Mouse (Mus musculus) 3134 (cell line): ENCODE measurements at regions not wholly inside any gene's neighbourhood (a gene's known extent, or its start where the extent isn't known, plus 50 kb on each side); places are given as distances from the start of the nearest gene placed in this dataset.

ENCODE experiments used
- DNase-seq: peaks from one replicate; pipeline ENCODE4 v3.0.0-alpha.2; 2011; ENCODE audit warnings: low spot score; ENCODE audit not compliant: insufficient read length; ENCODE audit errors: extremely low read depth

- DNase-seq: no peak
Observed at GRCm38 (mm10) chr13:83716711-83717171, 212.9 kb downstream of the Mef2c start.

DNA sequence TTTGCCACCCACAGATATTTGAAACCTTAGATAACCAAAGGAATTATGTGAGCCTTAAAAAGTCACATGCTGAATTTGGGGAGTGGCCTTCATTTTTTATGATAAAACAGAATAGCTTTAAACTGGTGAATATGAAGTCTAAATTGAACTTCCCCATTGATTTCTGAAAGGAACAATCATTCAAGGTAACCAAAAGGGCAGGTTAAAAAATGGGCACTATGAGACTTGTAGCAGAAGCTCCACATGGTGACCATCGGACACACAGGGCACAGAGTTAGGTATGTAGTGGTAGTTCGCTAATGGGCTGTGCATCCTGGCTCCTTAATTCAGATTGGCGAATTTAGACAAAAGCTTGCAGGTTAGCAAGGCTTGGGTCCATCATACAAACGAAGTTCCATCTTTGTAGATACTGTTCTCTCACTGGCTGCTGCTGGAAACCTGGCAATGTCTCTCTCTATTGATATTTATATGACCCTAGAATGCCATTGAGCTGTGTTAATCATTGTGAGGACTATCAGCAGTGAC lies 213.9 kb downstream of the Mef2c start:
- no peak for DNase-seq

DNA sequence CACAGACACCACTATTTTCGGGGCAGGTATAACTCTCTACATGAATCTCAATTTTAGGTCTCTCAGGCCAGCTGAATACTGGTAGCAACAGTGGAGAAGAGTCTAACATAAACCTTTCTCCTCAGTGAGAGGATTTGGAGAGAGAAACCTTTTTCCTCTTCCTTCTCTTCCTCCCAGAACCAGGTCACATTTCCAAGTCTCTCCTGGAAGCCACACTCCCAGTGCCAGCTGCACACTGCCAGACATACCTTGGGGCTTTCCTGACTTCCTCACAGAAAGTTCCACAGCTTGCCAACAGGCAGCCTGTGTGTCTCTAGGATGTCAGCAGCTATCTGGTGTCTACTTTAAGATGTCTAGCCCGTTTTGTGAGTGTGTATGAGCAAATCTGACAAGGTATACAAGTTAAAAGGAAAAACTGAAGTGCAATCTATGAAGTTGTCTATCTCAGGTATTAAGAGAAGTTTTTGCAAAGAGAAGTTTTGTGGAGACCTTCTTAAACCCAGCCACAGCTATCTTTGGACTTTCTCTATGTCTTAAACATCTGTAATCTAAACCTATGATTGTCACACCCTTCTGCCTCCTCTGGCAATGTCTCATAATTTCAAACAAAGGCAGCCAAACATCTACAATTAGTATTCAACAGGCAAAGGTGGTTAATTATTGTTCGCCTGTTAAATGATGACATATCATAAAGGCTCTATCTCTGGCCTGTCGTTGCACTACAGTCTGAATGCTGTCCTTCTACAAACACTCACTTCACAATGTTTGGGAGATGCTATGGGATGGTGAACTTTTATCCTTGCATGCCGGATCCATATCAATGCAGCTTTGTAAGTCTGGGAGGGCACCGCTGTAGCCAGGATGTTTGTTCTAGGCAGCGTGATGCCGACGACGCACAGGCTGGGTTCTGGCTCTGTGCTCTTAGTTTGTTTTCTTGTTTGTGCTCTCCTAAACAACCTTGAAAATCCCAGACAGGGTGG lies 214.9 kb downstream of the Mef2c start:
- DNase-seq: no peak

- DNase-seq: no peak
Observed at GRCm38 (mm10) chr13:83719635-83720291, 215.9 kb downstream of the Mef2c start.

GRCm38 (mm10) chr13:83720352-83720751 lies 216.5 kb downstream of the Mef2c start:
- no peak for DNase-seq

- no peak for DNase-seq
Observed at GRCm38 (mm10) chr13:83720883-83721371, 217.1 kb downstream of the Mef2c start.

DNA sequence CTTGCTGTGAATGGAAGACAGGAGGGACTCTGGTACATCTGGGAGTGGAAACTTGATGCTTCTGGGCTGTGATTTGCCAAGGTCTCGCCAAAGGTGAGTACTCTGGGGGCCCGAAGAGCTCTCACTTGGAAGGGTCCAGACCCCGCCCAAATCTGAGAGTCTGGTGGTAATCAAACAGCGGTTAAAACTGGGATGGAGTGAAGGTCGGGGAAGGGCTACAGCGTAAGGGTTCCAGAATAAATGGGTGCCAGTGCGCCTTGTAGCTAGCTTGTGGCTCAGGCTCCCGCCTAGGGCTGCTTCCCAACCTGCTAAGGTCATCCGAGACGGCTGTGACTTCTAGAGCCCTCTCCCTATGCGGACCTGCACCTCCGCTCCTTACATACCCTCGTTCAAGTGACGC lies 217.7 kb downstream of the Mef2c start:
- no peak for DNase-seq

DNA sequence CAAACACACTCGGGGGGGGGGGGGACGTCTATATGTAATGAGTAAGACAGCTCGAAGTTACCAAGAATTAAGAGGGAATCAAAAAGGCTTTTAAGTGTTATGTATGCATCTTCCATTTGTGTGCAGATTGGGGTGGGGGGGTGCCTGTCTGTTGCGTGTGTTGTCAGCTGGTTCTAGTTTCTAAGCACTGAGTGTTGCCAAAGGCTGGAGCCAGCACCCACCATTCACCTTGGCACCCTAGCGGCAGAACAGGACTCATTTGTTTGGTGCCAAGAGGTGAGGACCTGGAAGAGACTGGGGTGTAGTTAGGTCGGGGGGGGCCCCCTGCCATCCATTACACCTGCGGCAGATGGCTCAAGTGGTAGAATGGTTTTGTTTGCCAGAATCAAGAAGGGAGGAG lies 218.4 kb downstream of the Mef2c start:
- DNase-seq: no peak

DNA sequence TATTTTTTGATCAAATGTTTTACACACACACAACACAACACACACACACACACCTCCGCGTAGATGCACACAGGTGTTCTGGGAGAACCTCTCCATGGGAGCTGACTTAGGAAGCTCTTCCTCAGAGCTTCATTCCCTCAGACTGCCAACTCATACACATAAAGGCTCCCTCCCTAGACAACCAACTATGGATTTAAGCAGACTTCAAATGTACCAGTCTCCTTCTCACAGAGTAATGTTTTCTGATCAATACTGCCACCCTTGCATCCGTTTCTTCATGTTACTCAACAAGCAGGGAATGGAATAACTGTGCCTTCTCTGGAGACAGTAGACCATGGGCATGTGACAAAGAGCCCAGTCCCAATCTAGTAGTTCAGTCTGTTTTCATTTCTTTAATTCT lies 219.0 kb downstream of the Mef2c start:
- DNase-seq: no peak

DNA sequence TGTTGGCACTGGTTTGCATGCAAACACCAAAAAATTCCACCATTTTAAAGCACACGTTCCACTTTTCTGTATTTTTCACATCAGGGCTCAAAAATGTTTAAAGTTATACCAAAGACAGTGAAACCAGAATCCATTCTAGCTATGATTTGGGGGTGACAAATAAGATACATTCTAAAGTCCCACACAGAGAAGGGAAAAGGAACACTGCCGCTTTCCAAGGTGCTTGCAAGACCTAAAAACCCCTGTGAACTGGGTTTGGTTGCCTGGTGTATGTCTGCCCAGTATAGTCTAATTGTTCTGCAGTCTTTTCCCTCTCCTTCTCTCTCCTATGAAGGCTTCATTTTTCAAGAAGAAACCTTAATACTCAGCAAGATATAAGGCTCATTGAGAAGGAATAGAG lies 219.6 kb downstream of the Mef2c start:
- no peak for DNase-seq

DNA sequence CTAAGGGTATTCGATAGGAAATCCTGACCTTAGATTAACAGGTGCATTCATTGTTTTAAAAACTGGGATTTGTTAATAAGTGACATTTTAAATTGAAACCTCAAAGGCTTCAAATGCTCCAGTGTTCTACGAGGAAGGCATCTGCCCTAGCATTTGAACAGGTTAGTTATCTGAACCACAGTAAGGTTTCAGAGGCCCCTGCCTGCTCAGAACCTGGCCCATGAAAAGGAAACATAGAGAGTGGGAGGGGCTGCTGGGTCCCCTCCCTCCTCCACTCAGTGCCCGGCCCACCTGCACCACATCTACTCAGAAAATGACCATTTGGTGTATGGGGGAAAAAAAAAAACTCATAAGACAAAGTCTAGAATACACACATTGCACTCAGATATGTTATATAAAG lies 220.4 kb downstream of the Mef2c start:
- no peak for DNase-seq

DNA sequence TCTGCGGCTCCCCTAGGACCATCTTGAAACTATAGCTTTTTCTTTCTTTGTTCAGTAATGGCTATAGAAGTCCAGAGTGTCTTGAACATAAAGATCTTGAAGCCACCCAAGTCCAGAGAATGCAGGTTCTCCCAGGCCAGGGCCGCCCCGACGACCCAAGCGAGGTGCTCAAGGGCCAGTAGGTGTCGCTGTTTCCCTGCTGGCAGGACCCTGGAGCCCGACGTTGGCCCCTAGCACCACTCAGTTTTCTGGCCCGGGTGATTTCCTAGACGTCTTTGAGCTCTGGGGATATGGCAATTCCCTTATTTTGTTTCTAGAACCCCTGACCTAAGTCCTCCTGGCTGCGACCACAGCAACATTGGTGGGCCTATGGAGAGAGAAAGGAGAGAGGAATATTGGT lies 221.2 kb downstream of the Mef2c start:
- DNase-seq: peak; percentile 47

DNA sequence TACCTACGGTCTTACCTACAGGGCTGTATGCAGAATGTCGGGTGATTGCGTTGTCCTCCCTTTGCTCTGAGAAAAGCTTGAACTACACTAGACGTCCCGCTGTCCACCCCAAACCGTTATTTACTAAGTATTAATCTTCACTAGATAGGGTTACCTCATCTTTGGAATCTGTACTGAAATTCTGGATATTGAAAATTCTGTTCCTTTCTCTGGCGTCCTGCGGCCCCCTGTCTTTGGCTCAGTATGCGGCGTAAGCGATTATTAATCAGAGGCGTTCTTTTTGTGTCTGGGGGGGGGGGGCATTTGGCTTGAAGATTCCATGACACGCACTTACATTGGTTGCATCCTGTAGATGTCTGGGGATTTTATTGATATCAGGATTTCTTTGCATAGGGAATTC lies 222.0 kb downstream of the Mef2c start:
- DNase-seq: no peak

GRCm38 (mm10) chr13:83726346-83726975 lies 222.6 kb downstream of the Mef2c start:
- no peak for DNase-seq

DNA sequence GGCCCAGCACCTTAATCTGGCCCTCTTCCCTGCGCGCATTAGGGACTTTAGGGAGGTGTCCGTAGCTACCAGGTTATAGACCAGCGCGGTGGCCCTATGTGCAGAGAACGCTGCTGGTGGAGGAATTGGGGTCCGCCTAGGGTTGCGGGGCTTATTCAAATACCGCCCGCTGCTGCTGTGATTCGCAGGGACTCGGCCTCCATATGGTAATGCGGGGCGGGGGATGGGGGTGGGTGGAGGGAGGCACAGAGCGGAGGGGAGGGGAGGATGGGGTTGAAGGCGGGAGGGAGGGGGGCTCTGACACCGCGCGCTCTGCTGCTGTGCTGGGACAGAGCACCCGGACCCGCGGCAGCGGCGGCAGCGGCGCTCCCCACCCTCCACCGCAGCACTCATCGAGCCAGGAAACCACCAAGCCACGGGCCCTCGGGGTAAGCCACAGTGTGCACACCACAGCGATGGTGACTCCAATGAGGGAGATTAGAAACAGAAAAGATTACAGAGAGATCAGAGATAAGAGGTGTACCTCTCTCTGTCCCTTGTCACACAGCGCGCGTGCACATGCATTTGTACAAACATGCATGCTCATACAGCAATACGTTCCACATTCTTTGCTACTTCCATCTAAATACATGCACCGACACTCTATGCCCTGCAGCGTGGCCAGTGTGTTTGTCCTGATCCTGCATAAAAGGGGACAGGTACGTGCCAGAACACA lies 223.4 kb downstream of the Mef2c start:
- no peak for DNase-seq

DNA sequence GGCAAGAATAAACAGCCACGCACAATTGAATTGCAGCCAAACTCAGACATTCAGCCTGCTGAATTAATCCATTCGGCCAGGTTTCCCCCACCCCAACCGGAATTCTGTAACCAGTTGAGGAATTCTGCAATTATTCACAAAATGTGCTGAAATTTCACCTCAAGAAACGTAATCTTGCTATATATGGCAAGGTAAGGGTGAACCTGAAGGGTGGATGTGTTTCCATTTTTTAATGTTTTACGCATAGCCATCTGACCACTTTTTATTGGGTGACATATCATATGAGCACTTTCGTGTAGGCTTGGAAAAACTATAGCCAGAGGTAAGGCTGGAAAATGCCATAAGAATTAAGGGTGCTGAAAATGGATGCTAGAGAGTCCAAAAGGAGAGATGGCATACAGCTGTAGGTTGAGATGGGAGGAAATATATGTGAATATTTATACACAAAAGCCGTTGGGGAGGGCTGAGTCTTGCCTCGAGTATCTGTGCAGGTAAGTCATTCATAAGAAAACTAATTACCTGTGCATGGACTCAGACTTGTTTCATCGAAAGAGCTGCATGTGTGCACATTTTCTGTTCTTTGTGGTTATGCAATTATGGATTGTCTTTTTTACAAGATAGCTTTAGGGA lies 224.0 kb downstream of the Mef2c start:
- no peak for DNase-seq

GRCm38 (mm10) chr13:83728421-83729010 lies 224.7 kb downstream of the Mef2c start:
- no peak for DNase-seq

GRCm38 (mm10) chr13:83729331-83730009 lies 225.6 kb downstream of the Mef2c start:
- DNase-seq: no peak

- DNase-seq: peak; percentile 34
Observed at GRCm38 (mm10) chr13:83730155-83730712, 226.4 kb downstream of the Mef2c start.
